Mouse (Mus musculus) adrenal gland, postnatal 14 days (tissue): ENCODE results near the gene Gm2007. TPM values are rescaled to one million over a fixed set of nuclear protein-coding genes. Genes with fewer than 3 reads are reported as not detected.
"Not testable (repeated sequence)": the region's sequence is repeated elsewhere in the genome, so short reads cannot be mapped to it uniquely, and the experiment has no call there.

ENCODE experiments used
- DNase-seq: peaks from one replicate; pipeline ENCODE4 v3.0.0; 2021; ENCODE audit warnings: mixed read lengths
- long read RNA-seq, 2 experiments: library from polyadenylated mRNA; stranded (forward); transcript quantifications; one replicate each; pipeline ENCODE4 v2.0.0; 2021
- total RNA-seq: library from RNA; stranded (reverse); gene quantifications from 2 replicates; pipeline ENCODE4 v1.2.3, GENCODE M21; 2021

Gene Gm2007
- total RNA-seq = 6.0 TPM in 1 of 2 replicates, not detected in the other
- long read RNA-seq, experiment 1, partial matches to known transcripts = 0 of 5 reads
- long read RNA-seq, experiment 1, other reads (novel, unspliced or antisense) = 5 of 5 reads
- long read RNA-seq, experiment 2, partial matches to known transcripts = 0 of 2 reads
- long read RNA-seq, experiment 2, other reads (novel, unspliced or antisense) = 2 of 2 reads

- not testable (repeated sequence) for DNase-seq
Measured at GRCm38 (mm10) chr2:175741237-175741636, at the start of gene Gm2007. TSS of gene Gm2007 (plus strand) at chr2:175741537.

DNA sequence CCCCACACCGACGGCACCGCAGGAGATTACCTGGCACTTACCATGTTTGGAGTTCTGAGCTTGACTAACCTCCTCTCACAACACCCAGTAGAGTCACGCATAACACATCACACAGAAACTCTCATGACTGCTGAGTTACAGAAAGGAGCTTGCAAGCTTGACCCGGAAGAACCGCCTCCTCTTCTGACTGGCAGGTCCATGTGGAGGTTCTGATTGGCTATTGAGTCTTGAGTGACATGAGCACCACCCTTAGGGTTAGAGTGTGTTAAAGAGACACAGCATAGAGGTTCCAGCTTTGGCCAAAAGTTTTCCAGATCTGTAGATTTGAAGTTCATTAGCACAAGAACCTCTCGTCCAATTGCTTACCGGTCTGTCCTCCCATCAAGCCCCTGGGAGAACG is 37.8 kb upstream of the Gm2007 start, which contains the start of gene Zfp969:
Gene Zfp969, minus strand, starts transcription at position 101 of the 400 bp plus-strand sequence.
- not testable (repeated sequence) for DNase-seq

DNA sequence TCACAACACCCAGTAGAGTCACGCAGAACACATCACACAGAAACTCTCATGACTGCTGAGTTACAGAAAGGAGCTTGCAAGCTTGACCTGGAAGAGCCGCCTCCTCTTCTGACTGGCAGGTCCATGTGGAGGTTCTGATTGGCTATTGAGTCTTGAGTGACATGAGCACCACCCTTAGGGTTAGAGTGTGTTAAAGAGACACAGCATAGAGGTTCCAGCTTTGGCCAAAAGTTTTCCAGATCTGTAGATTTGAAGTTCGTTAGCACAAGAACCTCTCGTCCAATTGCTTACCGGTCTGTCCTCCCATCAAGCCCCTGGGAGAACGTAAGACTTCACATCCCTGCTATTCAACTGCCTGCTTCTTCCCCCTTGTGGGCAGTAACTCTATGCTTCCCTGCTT is 59.7 kb downstream of the Gm2007 start, which contains the start of gene Gm14288:
Gene Gm14288, minus strand, starts transcription at position 101 of the 400 bp plus-strand sequence.
- DNase-seq = not testable (repeated sequence)

Other genes starting within 250 kb of the Gm2007 start
- gene Gm11007, start 97.6 kb upstream of the Gm2007 start, total RNA-seq = 6.0 TPM in 1 of 2 replicates, not detected in the other
- not detected in 2 replicates for gene Zfp969, start 37.9 kb upstream of the Gm2007 start, total RNA-seq
- gene Gm14288, start 59.6 kb downstream of the Gm2007 start, total RNA-seq = 5.9 and 10.2 TPM in 2 replicates
- gene Gm6710, start 127.7 kb downstream of the Gm2007 start, total RNA-seq = 21.3 and 23.5 TPM in 2 replicates
- 8.3 and 9.2 TPM in 2 replicates for gene Zfp966, start 189.6 kb downstream of the Gm2007 start, total RNA-seq
- 21.1 and 25.2 TPM in 2 replicates for gene Gm2026, start 223.8 kb downstream of the Gm2007 start, total RNA-seq